Mouse (Mus musculus): ENCODE data around the gene Mrtfb. TPM values are rescaled to one million over a fixed set of nuclear protein-coding genes. Genes with fewer than 3 reads are reported as not detected.
A peak's percentile ranks its signal among the peaks of the same experiment; 100 is the strongest.

Gene Mrtfb
- total RNA-seq, 2 experiments from 2014 or later, result 92.1 to 104 TPM

DNA sequence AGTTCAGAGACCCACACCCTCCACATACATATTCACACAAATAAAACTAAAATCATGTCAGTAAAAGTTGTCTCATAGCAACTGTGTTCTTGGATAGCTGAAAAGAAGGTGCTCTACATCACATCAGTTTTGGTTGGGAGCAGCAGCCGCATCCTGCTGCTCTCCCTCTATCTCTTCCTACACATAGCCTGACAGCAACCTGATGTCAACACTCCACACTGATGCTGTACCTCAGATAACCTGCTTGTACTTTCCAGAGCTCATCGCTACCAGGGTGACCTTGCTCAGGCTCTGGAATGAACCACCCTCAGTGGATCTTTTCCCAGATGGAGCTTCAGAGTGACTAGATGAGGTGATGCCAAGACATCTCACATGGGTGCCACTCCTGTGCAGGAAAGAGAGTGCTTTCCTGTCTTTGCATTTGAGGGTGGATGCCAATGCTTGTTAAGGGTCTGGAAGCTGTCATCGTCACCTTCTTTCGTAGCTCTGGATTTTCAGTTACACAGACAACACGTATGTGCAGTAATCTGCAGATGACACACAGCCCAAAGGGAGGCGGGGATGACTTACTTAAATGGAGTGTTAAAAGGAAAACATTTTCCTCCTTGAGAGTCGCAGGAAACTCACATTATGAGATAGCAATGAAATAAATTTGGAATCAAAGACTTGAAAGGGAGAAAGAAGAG is 173.8 kb downstream of the Mrtfb start:
- DNase-seq (ENCODE audit: low spot score in 2 of 2), result no peak

DNA sequence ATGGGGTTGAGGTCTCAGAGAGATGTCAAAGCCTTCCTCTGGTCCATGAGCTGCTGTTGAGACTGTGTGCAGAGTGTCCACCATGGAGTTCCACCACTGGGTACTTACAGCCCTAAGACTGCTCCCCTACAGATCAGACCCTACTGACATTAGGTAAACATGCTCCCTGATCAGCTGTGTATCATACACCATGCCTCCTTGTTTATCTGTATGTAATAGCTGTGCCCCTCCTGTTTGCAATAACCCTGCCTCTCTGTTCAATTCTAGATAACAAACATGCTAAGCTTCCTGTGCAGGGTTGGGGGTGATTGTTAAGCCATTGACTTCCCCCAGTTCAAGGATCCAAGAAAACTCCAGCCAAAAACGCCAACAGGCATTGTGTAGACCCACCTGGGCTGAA is 174.7 kb downstream of the Mrtfb start:
- no peak for DNase-seq (ENCODE audit: low spot score in 2 of 2)

DNA sequence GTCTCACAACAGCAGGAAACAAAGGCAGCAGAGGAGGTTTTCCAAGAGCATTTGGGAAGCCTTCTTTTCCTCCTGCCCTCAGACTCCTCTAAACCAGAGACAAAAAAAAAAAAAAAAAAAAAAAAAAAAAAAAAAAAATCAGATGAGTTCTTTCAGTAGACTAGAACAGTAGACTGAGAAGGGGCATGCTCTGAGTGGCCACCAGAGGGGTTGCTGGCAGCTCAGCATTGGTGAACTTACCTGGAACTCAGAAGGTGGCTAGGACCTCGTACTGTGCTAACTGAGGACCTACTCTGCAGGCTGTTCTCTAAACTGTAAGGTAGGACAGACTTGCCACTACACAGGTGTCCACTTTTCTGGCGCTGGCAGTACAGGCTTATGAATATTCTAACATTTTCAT is 179.3 kb downstream of the Mrtfb start:
- DNase-seq (ENCODE audit: low spot score in 2 of 2), result no peak

DNA sequence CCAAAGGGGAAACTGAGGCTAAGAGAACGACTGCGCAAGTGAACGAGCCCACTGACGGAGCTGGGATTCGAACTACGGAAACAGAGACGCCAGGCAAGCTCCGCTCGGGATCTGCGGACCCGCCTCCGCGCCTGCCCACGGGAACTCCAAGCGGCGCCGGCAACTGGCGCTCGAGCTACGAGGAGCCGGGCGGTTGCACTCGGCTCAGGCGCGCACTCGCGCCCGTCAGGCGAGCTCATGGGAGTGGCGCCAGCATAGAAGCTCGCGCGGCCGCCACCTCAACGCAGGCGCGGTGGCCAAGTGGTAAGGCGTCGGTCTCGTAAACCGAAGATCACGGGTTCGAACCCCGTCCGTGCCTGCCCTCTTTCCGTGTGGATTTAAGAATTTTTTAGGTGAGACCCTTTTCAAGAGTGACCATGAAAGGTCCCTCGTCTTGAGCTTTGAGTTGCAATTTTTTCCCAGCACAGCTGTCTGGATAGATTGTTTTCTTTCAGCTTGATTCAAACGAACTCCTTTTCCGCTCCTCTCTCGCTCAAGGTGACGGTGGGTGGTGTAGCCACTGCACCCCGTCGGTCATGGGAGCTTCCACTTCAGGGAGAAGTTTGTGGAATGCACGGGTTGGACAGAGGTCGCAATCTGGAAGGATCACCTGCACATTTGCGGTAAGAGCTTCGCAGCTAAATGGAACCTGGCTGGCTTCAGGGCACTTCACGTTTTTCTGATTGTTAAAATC is 180.9 kb downstream of the Mrtfb start:
- DNase-seq (ENCODE audit: low spot score in 2 of 2), result peak; percentile 98 to 99

DNA sequence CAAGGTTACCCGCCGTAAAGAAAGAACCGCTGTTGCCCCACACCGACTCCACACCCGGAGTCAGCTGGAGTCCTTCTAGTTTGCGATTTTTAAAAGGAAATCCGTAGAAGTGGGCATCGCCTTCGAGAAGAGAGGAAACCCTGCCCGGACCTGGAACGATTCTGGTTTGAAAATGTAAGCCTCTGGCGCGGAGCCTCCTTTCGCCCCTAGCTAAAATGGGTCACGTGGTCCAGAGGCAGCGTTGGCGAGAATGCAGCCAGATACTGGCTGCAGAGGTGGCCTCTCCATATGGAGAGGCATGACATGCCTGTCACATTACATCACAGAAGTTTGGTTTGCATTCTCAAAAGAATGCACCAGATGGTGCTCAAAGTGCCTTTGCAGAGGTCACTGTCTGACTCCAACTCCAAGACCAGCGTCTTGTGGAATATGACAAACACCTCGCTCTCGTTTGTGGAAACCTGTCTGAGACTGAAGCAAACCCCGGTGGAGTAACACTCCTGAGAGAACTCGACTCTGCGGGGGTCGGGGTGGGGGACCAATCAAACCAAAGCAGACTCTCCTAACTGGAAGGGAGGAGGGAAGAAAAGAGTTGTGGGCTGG is 181.6 kb downstream of the Mrtfb start:
- peak; percentile 35 to 39 for DNase-seq (ENCODE audit: low spot score in 2 of 2)

DNA sequence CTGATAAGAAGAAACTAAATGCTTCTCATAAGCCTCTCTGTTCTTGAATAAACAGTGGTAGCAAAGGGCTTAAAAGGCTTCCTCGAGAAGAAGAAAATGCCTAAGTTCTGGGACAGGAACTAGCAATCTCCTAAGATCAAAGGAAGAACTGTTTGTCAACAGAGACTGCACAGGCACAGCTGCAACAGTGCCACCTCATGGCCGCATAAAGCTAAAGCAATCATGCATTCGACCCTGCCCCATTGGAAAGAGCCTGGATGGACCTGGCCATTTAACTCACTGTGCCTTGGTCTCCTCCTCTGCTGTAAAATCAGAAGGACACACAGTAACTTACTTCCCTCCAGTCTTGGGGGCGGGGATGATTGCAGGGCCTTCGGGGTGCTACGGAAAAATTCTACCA is 184.2 kb downstream of the Mrtfb start:
- DNase-seq (ENCODE audit: low spot score in 2 of 2), result peak; percentile 40 to 41

DNA sequence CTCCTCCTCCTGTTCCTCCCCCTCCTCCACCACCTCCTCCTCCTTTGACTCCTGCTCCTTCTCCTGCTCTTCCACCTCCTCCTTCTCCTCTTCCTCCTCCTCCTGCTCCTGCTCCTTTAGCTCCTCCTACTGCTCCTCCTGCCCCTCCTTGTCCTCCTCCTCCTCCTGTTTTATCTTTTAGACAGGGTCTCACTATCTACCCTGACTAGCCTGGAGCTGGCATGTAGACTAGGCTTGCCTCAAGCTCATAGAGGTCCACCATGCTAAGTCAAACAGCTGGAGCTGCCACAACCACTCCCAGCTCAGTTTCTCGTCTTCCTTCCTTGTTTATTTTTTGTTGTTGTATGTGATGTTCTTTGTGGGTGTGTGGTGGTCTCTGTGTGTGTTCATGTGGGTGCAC is 187.5 kb downstream of the Mrtfb start:
- DNase-seq (ENCODE audit: low spot score in 2 of 2), result no peak

DNA sequence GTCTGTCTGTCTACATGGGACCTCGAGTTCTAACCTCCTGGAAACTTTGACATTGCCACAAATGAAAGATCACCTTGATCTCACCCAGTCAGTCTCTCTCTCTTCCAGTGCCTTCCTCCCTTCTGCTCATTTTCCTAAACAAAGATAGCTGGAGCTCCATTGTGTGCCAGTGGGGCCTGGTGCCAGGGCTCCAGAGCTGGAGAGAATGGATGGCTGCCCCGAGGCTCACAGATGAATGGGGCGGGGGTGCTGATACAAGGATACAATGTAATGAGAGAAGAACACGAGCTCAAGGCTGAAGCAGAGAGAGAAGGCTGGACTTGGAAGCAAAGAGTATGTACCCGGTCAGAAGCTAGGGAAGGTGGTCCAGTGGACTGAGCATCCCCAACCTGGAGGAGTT is 189.2 kb downstream of the Mrtfb start:
- DNase-seq (ENCODE audit: low spot score in 2 of 2), result peak; percentile 27 to 47

DNA sequence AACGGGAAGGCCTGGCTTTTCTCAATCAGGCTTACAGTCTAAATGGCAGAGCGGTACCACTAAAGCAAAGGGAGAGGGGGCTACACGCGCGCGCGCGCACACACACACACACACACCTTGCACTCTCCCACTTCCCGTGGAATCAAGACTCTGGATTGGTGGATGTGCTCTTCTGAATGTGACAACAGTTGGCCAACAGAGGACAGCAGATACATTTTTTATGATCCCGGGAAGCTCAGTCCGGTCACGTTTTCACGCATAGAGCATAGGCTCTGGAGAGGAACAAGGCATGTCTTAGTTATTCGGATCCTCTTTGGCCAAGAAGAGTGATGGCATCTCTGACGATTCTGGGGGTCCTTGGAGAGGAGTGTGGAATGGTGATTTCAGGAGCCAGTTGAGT is 190.2 kb downstream of the Mrtfb start:
- DNase-seq (ENCODE audit: low spot score in 2 of 2), result peak in 1 of 2 experiments; percentile 26

DNA sequence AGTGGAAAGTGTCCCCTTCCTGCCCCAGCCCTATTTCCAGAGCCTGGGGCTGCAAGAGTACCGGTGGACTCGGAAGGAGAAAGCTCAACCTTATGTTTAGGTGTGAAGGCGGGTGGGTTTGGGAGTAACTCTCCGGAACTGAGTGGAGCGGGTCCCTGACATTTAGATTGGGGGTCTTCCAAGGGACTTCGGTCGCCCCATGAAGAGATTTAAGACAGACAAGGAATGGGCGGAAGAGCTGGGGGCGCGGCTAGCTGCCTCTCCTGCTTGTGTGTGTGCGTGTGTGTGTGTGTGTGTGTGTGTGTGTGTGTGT is 190.6 kb downstream of the Mrtfb start:
- DNase-seq (ENCODE audit: low spot score in 2 of 2), result no peak

DNA sequence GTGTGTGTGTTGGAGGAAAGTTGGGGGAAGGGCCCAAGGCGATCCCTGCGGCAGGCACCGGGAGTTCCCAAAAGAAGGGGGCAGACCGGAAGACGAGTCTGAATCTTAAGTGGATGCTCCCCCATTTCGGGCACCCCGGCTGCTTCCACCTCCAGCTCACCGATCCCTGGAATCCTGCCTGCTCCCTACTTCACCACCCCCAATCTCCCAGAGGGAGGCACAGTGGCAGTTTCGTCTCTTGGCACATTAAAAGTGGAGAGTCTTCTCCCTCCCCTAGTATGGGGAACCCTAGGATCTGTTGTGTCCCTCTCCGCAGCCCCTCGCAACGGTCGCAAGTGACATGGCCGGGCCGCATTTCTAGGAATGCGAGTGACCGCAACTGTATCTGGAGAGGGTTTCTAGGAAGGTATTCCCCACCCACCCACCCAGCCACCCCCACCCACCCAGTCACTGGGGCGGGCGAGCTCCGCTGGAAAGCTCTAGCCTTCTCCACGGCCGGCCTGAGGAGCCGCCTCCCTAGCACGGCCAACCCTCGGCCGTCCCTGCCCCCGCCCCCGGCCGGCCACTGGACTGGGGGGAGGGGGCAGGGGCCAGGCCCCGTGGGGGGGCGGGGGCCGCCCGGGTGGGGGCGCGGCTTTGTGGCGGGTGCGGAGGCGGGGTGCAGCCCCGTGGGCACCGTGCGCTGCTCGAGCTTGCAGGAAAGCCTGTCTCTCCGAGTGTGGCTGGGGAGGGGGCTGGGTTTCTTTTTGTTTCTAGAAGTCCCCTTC is 191.2 kb downstream of the Mrtfb start:
- DNase-seq (ENCODE audit: low spot score in 2 of 2), result peak; percentile 54 to 60

DNA sequence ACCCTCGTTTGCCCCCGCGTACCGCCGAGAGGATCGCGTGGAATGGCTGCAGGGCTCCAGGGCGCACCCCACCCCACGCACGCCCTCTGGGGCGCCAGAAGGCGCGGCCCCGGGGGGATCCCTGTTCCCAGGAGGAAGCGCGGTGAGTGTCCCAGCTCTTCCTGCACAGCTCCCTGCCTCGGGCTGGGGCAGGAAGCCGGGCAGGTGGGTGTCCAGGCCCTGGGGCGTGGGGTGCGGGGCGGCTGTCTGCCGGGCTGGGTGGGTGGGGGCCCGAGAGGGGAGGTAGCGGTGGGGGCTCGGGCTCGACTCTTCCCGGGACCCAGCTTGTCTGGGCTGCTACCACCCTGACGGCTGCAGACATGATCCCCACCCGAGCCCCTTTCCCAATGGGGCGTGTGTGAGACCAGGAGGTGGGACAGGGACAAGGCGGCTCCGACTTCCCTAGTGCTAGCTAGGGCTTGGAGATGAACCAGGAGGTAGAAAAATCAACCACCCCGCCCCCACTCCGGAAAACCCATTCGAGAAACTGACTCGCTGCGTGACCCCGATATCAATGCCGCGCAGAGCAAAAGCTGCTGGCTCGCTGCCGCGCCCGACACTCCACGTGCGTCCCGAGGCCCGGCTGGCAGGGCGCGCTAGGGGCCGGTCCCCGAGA is 191.9 kb downstream of the Mrtfb start:
- peak; percentile 28 to 46 for DNase-seq (ENCODE audit: low spot score in 2 of 2)

DNA sequence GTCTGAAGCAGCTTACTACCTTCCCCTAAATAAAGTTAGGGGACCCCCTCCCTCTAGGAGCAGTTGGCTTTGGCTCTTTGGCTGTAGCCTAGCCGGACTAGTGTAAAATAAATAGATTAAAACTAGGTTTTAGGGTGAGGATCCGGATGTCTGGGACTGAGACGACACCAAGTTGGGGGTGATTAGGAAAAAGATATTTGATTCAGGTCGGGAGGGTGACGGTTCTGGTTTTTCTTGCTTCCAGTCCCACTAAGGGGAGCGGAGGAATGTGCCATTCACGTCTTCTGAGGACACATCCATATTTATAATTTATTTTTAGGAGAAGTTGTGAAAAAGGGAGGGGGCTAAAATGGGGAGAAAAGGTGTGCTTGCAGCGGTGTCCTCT is 192.4 kb downstream of the Mrtfb start:
- no peak for DNase-seq (ENCODE audit: low spot score in 2 of 2)

DNA sequence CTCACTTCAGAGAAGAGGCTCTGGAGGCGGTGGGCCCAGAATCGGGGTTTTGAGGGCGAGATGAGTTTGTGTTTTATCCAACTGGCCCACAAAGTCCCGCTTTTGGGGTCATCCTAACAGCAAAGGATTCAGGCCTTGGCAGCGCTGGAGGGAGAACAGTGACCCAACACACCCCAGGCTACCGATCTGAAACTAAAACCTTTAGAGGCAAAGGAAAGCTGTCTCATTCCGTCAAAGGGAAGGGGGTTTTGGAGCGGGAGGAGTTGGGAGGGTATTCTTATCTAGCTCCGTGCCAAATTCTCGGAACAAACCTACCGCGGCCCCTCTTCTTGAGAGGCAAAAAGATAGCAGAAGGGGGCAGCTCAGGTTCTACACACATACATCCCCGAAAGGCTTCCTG is 193.2 kb downstream of the Mrtfb start:
- no peak for DNase-seq (ENCODE audit: low spot score in 2 of 2)

DNA sequence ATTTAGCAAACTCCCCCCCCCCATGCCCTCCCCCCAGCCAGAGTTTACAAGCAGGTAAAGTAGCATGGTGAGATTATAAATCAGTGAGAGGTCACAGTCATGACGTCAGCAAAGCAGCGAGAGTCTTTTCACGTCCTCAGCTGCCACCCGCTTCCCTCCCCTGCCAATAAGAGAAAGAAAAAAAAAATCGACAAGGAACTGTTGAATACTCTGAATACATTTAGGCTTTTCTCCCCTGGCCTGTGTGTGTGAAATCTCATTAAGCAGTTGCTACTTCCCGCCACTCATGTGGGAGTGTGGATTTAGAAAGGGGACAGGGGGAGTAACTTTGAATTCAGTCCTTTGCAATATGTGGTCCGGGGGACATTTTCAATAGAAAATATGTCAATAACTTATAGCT is 194.6 kb downstream of the Mrtfb start:
- no peak for DNase-seq (ENCODE audit: low spot score in 2 of 2)

DNA sequence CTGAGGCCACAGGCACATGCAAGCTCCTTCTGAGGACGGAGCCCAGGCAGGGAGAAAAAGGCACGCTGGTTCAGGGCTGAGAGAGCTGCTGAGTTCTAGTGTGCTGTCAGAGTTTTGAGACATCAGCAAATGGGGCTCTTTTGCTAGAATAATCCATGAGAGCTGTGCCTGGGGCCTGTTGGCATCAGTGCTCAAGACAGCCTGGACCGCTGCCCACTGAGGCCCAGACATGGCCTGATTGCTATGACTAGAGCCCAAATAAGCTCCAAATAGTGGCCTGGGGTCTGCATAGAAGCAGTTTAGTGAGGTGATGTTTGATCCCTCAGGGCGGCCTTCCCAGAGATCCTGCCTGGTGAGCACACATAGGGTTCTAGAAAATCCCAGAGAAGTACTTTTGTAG is 195.7 kb downstream of the Mrtfb start:
- DNase-seq (ENCODE audit: low spot score in 2 of 2), result peak in 1 of 2 experiments; percentile 49

DNA sequence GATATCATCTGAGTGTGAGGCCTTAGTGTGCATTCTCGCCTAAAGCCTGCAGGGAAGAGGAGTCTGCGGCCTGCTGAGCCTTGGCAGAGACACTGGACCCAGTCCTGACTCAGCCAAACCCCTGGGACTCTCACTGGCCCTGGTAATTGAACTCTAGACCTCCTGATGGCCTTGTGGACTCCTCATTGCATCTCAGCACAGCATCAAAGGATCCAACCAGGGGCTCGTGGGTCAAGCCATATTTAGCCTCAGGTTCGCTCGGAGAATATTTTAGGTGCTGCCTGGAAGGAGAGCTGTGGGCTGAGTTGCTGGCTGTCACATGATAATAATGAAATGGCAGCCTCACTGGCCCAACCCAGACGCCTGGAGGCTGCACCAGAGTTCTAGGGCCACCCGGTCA is 196.4 kb downstream of the Mrtfb start:
- no peak for DNase-seq (ENCODE audit: low spot score in 2 of 2)

DNA sequence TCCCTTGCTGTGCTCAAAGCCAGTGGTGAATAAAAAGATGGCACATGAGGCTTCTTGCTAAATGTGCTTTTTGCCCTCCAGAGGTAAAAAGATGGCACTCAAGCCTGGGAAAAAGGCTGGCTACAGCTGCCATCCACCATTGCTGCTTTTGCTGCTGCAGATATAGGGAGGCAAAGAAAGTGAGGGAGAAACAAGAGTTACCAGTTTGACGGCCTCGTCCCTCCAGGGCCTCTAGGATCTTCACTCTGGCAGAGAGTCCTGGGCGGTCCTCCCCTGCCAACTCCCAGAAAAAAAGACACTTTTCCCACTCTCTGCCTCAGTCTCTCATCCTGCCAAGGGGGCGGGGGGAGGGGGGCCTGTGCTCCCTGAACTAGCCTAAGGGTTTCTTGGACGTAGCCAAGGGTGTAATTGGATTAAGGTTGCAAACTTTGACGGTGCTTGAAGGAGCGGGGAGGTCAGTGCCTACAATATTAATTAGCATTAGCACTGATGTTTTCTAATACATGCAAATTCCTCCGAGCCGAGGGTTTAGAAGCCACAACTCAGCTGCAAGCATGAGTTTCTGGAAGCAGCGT is 197.8 kb downstream of the Mrtfb start:
- DNase-seq (ENCODE audit: low spot score in 2 of 2), result no peak

DNA sequence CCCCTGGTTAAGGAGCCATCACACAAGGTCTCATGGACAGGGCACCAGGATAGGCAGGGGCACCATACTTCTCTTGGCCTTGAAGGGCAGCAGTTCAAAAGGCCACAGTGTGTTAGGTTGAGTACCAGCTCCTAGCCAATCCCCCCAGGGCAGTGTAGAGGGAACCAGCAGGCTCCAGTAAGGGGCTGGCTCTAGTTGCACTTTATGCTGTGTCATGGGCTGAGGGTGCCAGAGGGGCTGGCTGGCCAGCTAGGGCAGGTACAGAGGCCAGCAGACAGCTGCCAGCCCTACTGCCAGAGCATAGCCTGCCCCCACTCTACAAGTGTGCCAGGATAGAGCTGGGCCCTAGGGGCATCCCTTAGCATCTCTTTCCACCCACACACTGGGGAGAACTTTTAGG is 199.3 kb downstream of the Mrtfb start:
- no peak for DNase-seq (ENCODE audit: low spot score in 2 of 2)

DNA sequence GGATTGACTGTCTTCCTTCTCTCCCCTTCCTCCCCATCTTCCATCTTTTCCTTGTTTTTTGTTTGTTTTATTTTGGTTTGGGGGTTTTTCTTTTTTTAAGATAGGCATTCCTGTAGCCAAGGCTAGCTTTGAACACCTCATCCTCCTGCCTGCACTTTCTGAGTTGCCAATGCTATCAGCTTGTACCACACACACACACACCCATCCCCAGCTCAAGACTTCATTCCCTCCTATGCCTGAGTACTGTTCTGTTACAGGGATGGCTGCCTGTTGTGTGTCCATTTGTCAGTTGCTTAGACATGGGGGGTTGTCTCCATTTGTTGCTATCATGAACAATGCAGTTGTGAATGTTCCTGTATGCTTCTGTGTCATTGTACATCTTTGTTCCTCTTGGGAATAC is 202.3 kb downstream of the Mrtfb start:
- no peak for DNase-seq (ENCODE audit: low spot score in 2 of 2)

DNA sequence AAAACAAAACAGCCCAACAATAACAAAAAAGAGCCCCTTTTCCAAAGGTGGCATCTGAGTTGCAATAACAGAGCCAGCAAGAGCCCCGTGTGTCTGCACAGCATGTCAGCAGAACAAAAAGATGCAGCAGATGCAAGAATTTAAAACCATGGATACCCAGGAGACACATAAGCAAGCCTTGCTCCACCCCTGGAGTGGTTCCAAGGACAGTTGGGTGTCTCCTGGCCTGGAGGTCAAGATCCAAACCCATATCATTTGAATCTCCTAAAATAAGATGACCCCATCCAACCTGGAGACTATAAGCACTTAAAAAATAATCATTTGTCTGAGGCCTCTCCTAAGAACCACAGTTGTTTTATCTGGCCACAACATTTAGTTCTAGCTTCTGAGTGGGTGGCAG is 203.8 kb downstream of the Mrtfb start:
- no peak for DNase-seq (ENCODE audit: low spot score in 2 of 2)

All from layer of hippocampus, postnatal 10 days (tissue).